Mouse (Mus musculus): ENCODE data around the gene Ropn1.
"Not testable (repeated sequence)": the region's sequence is repeated elsewhere in the genome, so short reads cannot be mapped to it uniquely, and the experiment has no call there.

Ropn1 gene

GRCm38 (mm10) chr16:34691156-34691555, 41.4 kb downstream of the Ropn1 start:
- DNase-seq = no peak

GRCm38 (mm10) chr16:34694477-34694876, 44.8 kb downstream of the Ropn1 start:
- no peak for DNase-seq

GRCm38 (mm10) chr16:34698721-34699120, 49.0 kb downstream of the Ropn1 start:
- DNase-seq = not testable (repeated sequence)

GRCm38 (mm10) chr16:34700165-34700827, 50.6 kb downstream of the Ropn1 start:
- peak; percentile 20 to 56 for DNase-seq

- no peak for DNase-seq
Observed at GRCm38 (mm10) chr16:34700828-34701216, 51.1 kb downstream of the Ropn1 start.

GRCm38 (mm10) chr16:34706019-34706418, 56.3 kb downstream of the Ropn1 start:
- DNase-seq = no peak

GRCm38 (mm10) chr16:34706487-34706946, 56.8 kb downstream of the Ropn1 start:
- DNase-seq = no peak

GRCm38 (mm10) chr16:34711481-34711880, 61.8 kb downstream of the Ropn1 start:
- DNase-seq = no peak

- DNase-seq = no peak
Observed at GRCm38 (mm10) chr16:34725156-34725555, 75.4 kb downstream of the Ropn1 start.
